Mouse (Mus musculus) heart, embryonic 13.5 days (tissue): Measurements from ENCODE around the gene Pik3r1. TPM values are rescaled to one million over a fixed set of nuclear protein-coding genes. Genes with fewer than 3 reads are reported as not detected.

Experiments used
- ATAC-seq: fragments of 200-750 bp; cut with Nextera tagmentation; 2 replicates; pipeline ENCODE4 v1.8.0; 2017; ENCODE audit warnings: moderate TSS enrichment; ENCODE audit not compliant: insufficient number of reproducible peaks, low FRiP score, low TSS enrichment; ENCODE audit errors: extremely low read depth
- H3K27ac ChIP-seq: fragments of 300-500 bp; sonication (generic); replicated peaks from 2 replicates; pipeline ENCODE4 v1.5.1; 2015; ENCODE audit warnings: moderate library complexity, mild to moderate bottlenecking, inconsistent platforms
- H3K27me3 ChIP-seq: fragments of 300-500 bp; sonication (generic); replicated peaks from 2 replicates; pipeline ENCODE4 v1.6.1; 2015; ENCODE audit warnings: mild to moderate bottlenecking, inconsistent platforms
- H3K36me3 ChIP-seq: fragments of 300-500 bp; sonication (generic); 2 replicates; pipeline ENCODE4 v1.6.1; 2015; ENCODE audit warnings: mild to moderate bottlenecking, inconsistent platforms
- H3K4me1 ChIP-seq: fragments of 300-500 bp; sonication (generic); 2 replicates; pipeline ENCODE4 v1.6.1; 2015; ENCODE audit warnings: inconsistent platforms
- H3K4me2 ChIP-seq: fragments of 300-500 bp; sonication (generic); 2 replicates; pipeline ENCODE4 v1.6.1; 2015; ENCODE audit warnings: inconsistent platforms, mild to moderate bottlenecking, moderate library complexity
- H3K4me3 ChIP-seq: fragments of 300-500 bp; sonication (generic); 2 replicates; pipeline ENCODE4 v1.5.1; 2015; ENCODE audit warnings: moderate library complexity, mild to moderate bottlenecking, inconsistent platforms
- H3K9ac ChIP-seq: fragments of 300-500 bp; sonication (generic); 2 replicates; pipeline ENCODE4 v1.6.1; 2015; ENCODE audit warnings: inconsistent platforms, mild to moderate bottlenecking, moderate library complexity
- H3K9me3 ChIP-seq: fragments of 300-500 bp; sonication (generic); 2 replicates; pipeline ENCODE4 v1.6.1; 2016; ENCODE audit warnings: inconsistent platforms
- WGBS: fragments of 180-500 bp; shearing (Covaris S2); methylation state at CpG from one replicate; pipeline ENCODE4 v1.1.7; 2015; ENCODE audit warnings: mixed read lengths; 5-methylcytosine and 5-hydroxymethylcytosine counted together
- polyA plus RNA-seq: library from polyadenylated mRNA; unstranded; fragments of >200 nt; fragmentation: Nextera tagmentation; extraction: Ambion mirVana; gene quantifications from 2 replicates; pipeline ENCODE4 v1.2.1, GENCODE M21; 2015

The Pik3r1 gene
- polyA plus RNA-seq, 1 experiment from 2014 or later, result 13.3 TPM

DNA sequence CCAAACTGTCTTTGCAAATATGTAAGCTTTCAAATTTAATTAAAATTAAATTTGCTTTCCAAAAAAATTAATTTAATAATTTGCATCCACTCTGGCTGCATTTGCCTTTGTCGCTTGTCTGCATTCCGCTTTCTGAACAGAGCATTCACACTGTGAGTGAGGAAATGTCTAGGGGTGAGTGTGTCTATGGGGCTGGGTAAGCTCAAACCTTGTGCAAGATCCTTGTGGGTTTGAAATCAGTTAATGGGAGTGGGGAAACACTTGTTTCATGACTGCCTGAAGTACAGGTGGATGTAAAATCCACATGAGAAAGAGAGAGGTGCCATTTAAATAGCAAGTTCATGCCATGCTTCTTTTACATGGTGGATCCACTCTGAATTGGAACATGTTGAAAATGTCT, 31.3 kb upstream of the Pik3r1 start:
- Histone ChIP-seq H3K27ac (no peak overlapping the region), H3K9me3 (no peaks in the 10 kb centered on the region), H3K4me1 (peaks cover 15% of the 10 kb centered on the region), H3K27me3 (peaks cover 13% of the 10 kb centered on the region), H3K4me2 (no peak overlapping the region), H3K9ac (no peak overlapping the region), H3K36me3 (no peaks in the 10 kb centered on the region), H3K4me3 (no peak overlapping the region)
- 84% methylated on average over 2 of the region's 2 CpGs for WGBS
- ATAC-seq, result no peak

DNA sequence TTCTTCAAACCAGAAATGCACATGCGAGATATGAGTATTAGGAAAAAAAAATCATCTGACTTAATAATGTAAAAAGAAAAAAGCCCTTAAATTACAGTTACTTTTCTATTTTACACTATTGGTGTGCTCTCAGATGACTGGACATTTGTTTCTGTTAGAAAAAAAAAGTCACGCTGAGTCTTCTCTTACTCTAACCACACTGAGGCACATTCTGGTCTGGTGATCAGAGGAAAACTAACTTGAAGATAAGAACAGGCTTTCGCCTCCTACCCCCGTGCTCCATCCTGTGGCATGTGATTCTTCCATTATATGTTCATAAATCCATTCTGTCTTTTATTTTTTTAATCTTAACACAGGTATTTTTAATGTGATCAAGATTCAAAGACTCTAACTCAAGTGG, 30.5 kb upstream of the Pik3r1 start:
- peaks cover 15% of the 10 kb centered on the region for H3K4me1 ChIP-seq
- no peak for ATAC-seq
- no peak overlapping the region for H3K4me2 ChIP-seq
- H3K4me3 ChIP-seq, result no peak overlapping the region
- WGBS, result 70% methylated on average over 4 of the region's 4 CpGs
- no peak overlapping the region for H3K27ac ChIP-seq
- no peaks in the 10 kb centered on the region for H3K36me3 ChIP-seq
- no peaks in the 10 kb centered on the region for H3K9me3 ChIP-seq
- H3K27me3 ChIP-seq, result peaks cover 9% of the 10 kb centered on the region
- no peak overlapping the region for H3K9ac ChIP-seq

DNA sequence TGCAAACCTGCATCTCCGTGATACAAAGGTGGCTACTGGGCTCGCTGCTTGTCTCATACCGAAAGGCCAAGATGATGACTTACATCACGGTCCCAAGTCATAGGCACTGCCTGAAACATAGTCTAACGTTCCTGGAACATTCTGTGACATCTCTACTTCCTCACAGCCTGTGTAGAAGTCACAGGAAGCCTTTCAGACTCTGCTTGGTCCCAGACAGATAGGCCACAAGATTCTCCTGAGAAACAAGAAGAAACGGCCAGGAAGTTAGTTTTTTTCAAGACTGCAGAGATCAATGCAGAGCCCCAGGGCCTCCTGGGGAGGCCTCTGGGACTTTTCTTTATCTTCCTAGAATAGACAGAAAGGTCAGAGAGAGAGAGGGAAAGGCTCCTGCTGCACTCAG, 29.0 kb upstream of the Pik3r1 start:
- Histone ChIP-seq H3K4me2 (no peak overlapping the region), H3K36me3 (no peaks in the 10 kb centered on the region), H3K9ac (no peak overlapping the region), H3K27me3 (peaks cover 9% of the 10 kb centered on the region), H3K9me3 (no peaks in the 10 kb centered on the region), H3K4me1 (peaks cover 11% of the 10 kb centered on the region), H3K4me3 (no peak overlapping the region), H3K27ac (no peak overlapping the region)
- no peak for ATAC-seq
- WGBS, result 48% methylated on average over 6 of the region's 6 CpGs

DNA sequence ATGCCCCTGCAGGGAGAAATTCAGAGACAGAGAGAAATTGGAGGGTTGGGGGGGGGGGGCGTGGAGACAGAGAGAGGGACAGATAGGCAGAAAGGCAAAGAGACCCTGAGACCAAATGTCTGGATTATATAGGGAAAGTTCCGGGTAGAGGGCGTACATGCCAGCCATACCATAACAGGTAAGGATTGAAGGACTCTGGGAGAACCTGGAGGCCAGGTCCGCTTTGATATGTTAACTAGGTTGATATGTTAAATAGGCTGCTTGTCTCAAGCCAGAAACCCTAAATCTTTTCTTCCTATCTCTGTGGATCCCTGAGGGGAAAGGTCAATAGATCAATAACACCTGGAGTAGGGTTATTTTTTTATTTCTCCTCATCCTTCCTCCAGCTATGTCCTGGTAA, 17.7 kb upstream of the Pik3r1 start:
- H3K36me3 ChIP-seq, result no peaks in the 10 kb centered on the region
- H3K27me3 ChIP-seq, result no peaks in the 10 kb centered on the region
- H3K9ac ChIP-seq, result no peak overlapping the region
- no peaks in the 10 kb centered on the region for H3K9me3 ChIP-seq
- no peak overlapping the region for H3K27ac ChIP-seq
- no peaks in the 10 kb centered on the region for H3K4me1 ChIP-seq
- ATAC-seq, result no peak
- no peak overlapping the region for H3K4me2 ChIP-seq
- H3K4me3 ChIP-seq, result no peak overlapping the region
- 87% methylated on average over 3 of the region's 4 CpGs for WGBS

DNA sequence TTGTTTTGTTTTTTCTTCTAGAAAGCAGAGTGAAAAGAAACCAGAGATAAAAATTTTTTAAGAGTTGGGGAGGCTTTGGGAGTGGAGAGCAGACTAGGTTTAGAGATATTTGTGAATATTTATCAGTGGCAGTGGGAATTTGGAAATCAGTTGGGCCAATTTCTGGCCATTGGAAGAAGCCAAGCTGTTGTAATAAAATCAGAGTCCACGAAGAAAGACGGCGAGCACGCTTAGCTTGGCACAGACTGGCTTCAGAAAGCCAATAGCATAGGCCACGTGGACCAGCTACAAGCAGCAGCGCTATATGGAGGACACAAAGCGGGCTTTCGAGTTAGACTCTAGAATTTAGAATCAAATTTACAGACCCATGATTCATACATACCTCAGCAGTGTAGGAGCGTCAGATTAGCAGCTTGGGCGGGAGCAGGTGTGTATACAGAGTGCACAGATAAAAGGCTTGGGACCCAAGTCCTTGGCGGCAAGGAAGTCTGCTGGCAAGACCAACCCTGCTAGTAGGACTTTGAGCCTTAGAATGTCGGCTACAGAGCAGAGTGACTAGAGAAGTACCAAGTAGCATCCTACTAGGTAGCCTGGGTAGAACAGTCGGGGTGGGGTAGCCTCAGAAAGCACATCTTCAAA, 16.8 kb upstream of the Pik3r1 start:
- Histone ChIP-seq H3K9ac (no peak overlapping the region), H3K9me3 (no peaks in the 10 kb centered on the region), H3K27me3 (no peaks in the 10 kb centered on the region), H3K4me2 (no peak overlapping the region), H3K36me3 (no peaks in the 10 kb centered on the region), H3K4me3 (no peak overlapping the region), H3K27ac (no peak overlapping the region), H3K4me1 (no peaks in the 10 kb centered on the region)
- 83% methylated on average over 13 of the region's 13 CpGs for WGBS
- ATAC-seq, result no peak

DNA sequence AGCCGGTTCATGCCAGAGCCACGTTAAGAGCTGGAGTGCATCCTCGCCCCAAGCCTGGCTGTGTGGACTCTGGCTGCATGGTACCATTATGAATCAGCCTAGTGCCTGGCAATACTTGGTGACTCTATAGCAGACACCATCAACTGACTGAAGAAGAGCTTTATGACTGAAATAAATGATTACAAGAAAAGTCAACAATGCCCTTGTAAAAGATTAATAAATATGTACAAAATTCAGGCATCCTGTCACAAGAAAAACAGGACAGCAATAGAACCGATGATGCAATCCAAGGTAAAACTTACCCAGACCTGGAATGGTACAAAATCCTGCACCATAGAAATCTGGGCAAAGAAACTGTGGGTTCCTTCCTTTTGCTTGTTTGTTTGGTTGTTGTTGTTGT, 11.0 kb upstream of the Pik3r1 start:
- no peak for ATAC-seq
- Histone ChIP-seq H3K27ac (no peak overlapping the region), H3K9ac (no peak overlapping the region), H3K4me1 (no peaks in the 10 kb centered on the region), H3K36me3 (no peaks in the 10 kb centered on the region), H3K4me2 (no peak overlapping the region), H3K9me3 (no peaks in the 10 kb centered on the region), H3K4me3 (no peak overlapping the region), H3K27me3 (no peaks in the 10 kb centered on the region)
- 83% methylated on average over 4 of the region's 4 CpGs for WGBS

DNA sequence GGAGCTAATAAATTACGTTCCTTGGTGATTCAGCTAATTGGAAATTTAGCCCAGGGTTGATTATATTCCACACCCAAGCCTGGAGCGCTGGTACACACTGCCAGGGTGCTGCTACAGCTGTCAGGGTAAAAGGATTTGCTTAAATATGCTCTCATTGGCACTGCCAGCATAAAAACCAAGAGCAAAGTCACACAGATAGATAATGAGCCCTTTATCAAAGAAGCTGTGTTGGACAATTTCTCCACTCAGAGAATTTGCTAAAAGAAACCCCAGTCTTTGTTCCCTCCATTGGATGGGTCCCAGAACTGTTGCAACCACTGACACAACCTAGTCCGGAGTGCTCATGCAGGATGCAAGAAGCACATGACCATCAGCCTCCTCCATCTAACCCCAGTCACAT, 9.8 kb upstream of the Pik3r1 start:
- no peaks in the 10 kb centered on the region for H3K4me1 ChIP-seq
- no peaks in the 10 kb centered on the region for H3K36me3 ChIP-seq
- H3K4me2 ChIP-seq, result no peak overlapping the region
- ATAC-seq, result no peak
- H3K4me3 ChIP-seq, result no peak overlapping the region
- H3K27me3 ChIP-seq, result no peaks in the 10 kb centered on the region
- H3K27ac ChIP-seq, result no peak overlapping the region
- 86% methylated on average over 3 of the region's 3 CpGs for WGBS
- H3K9ac ChIP-seq, result no peak overlapping the region
- no peaks in the 10 kb centered on the region for H3K9me3 ChIP-seq

DNA sequence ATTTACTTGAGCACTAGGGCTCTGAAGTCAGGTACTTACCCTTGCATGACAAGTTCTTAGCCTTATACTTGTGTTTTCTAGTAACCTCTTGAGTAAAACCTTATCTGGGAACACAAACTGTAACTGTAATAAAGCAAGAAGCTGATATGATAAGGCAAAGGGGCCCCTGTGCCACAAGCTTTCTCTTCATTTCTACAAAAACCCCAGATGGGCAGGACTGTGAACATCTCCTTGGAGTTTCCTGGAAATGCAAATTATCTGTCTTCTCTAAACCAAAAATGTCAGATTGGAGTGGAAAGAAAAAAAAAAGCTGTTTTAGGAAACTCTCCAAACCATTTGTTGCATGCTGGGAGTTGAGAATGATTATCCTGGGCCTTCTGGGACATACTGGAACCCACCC, 3.1 kb upstream of the Pik3r1 start:
- no peak overlapping the region for H3K4me2 ChIP-seq
- H3K27me3 ChIP-seq, result no peaks in the 10 kb centered on the region
- no peaks in the 10 kb centered on the region for H3K9me3 ChIP-seq
- H3K9ac ChIP-seq, result no peak overlapping the region
- H3K36me3 ChIP-seq, result no peaks in the 10 kb centered on the region
- peaks cover 14% of the 10 kb centered on the region for H3K4me1 ChIP-seq
- no peak overlapping the region for H3K4me3 ChIP-seq
- no peak for ATAC-seq
- no peak overlapping the region for H3K27ac ChIP-seq

DNA sequence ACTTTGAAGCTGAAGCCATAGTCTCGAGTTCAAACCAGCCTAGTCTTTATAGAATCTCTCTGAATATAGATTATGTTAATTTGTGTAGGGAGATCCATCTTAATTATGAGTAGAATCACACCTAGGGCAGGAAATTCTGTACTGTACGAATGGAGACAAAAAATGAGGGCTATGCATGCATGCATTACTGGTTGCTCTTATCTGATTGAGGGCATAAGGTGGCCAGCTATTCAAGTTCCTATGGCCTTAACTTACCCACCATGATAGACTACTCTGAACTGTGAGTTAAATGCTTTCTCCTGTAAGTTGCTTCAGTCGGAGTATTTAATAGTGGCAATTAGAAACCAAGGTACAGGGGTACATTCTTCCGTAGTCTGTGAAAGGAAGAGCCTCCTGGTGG, 1.9 kb upstream of the Pik3r1 start:
- Histone ChIP-seq H3K27me3 (no peaks in the 10 kb centered on the region), H3K9me3 (no peaks in the 10 kb centered on the region), H3K9ac (no peak overlapping the region), H3K36me3 (no peaks in the 10 kb centered on the region), H3K27ac (no peak overlapping the region), H3K4me3 (no peak overlapping the region), H3K4me1 (peaks cover 25% of the 10 kb centered on the region), H3K4me2 (no peak overlapping the region)
- no peak for ATAC-seq
- WGBS, result 80% methylated on average over 4 of the region's 4 CpGs

DNA sequence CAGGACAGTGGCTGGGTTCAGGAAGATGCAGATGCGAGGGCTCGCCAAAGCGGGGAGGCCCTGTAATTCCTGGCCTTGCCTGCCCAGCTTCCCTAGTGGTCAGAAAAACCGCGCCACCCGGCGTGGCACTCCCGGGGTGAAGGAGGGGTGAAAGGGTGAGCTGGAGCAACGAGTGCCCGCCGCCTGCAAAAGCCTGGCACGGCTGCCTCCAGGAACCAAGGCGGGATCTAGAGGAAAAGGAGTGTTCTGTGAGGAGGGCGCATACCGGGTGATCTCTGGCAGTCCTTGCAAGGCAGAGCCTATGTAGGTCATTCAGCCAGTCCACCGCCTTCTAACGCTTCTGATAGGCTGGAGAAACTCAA, 594 bp upstream of the Pik3r1 start:
- Histone ChIP-seq H3K4me3 (peak overlapping the region; percentile 74), H3K4me2 (peak overlapping the region; percentile 95), H3K27ac (peak overlapping the region; percentile 91), H3K9ac (peak overlapping the region; percentile 86), H3K4me1 (peaks cover 36% of the 10 kb centered on the region), H3K36me3 (no peaks in the 10 kb centered on the region), H3K9me3 (no peaks in the 10 kb centered on the region), H3K27me3 (no peaks in the 10 kb centered on the region)
- 0 out of 2 replicates have a peak, but pooled peaks have one; percentile 10 for ATAC-seq
- WGBS, result under 1% methylated on average over 17 of the region's 17 CpGs

DNA sequence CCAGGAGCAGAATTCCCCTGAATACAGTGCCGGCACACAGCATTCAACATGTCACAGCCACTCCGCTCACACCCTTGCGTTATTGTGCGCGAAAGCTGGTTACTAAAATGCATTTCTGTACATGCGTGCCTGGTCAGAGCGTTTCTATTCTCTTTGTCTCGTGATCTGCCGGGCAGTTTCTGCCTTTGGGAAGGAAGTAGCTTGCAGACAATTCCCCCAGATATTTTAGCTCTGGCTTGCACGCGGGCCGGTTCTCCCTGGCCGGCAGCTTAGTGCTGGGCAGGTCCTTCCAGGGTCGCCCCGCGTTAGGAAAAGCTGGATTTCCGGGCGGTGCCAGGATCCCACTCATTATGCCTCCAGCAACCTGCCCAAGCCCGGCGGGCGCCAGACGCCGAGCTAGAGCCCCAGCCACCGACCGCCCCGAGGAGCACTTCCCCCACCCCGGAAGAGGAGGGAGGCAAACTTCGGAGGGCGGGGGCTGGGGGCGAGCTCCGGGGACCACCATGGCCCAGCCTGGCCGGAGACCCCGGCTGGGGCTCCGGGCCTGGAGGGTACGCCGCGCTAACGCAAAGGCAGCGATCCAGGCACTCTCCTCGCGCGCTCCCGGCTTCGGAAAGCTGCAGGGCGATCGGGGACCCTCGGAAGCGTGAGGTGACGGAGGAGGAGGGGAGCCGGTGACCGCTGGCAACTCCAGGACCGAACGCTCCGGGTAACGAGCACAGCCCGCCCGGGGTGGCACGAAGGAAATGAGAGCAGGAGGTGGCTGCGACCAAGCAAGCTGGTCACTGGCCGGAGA, 806 bp downstream of the Pik3r1 start:
- no peaks in the 10 kb centered on the region for H3K36me3 ChIP-seq
- H3K27ac ChIP-seq, result peak overlapping the region; percentile 98
- no peaks in the 10 kb centered on the region for H3K27me3 ChIP-seq
- peak overlapping the region; percentile 95 for H3K9ac ChIP-seq
- peak overlapping the region; percentile 74 for H3K4me3 ChIP-seq
- WGBS, result under 1% methylated on average over 60 of the region's 60 CpGs
- H3K4me1 ChIP-seq, result peaks cover 48% of the 10 kb centered on the region
- no peaks in the 10 kb centered on the region for H3K9me3 ChIP-seq
- H3K4me2 ChIP-seq, result peak overlapping the region; percentile 95
- ATAC-seq, result 0 out of 2 replicates have a peak, but pooled peaks have one; percentile 4

DNA sequence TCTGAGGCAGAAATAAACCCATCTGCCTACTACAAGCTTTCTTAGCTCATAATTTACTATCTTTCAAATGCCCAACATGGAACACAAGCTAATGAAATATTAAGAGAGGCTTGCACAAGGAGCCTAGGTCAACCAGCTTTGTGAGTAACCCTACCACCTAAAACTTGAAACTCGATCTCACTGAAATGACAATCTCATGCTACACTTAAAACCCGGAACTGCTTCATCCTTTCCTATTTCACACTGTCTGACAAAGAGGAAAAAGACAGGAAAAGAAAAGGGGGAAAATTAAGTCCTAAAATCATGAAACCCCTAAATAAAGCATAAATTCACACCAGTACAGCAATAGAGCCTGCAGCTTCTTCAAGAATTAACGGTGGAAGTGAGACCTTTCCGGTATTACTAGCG, 1.4 kb downstream of the Pik3r1 start:
- peak overlapping the region; percentile 95 for H3K9ac ChIP-seq
- no peaks in the 10 kb centered on the region for H3K9me3 ChIP-seq
- H3K27ac ChIP-seq, result peak overlapping the region; percentile 98
- H3K4me1 ChIP-seq, result peaks cover 54% of the 10 kb centered on the region
- no peak for ATAC-seq
- peak overlapping the region; percentile 74 for H3K4me3 ChIP-seq
- H3K36me3 ChIP-seq, result no peaks in the 10 kb centered on the region
- no peaks in the 10 kb centered on the region for H3K27me3 ChIP-seq
- WGBS, result 1% methylated on average over 5 of the region's 5 CpGs
- H3K4me2 ChIP-seq, result peak overlapping the region; percentile 95
